Comparison of ENCODE assay signal across 14 mouse cellular contexts in genomic region chr3:143973582-143973981, GRCm38 (mm10).
"Had no signal": no experiment of that assay in that cellular context is flagged by ENCODE, and none has a peak within 500 bp of the region (broad histone marks: within the 10 kb centered on the region; RNA-seq: fewer than 3 reads in every experiment).

No protein-coding gene starts in this region.

- H3K27ac ChIP-seq: limb, embryonic 13.5 days; liver, embryonic 14.5 days; midbrain, embryonic 12.5 days; neural tube, embryonic 13.5 days had no signal

- DNase-seq: kidney, adult 11 months; kidney, adult 9 months; kidney, postnatal 10 days; kidney, postnatal 4 days; lung, adult 18-20 months; retina, postnatal 1 day; right cerebral cortex, postnatal 14 days; thymus, adult 2 months; thymus, postnatal 25 days had no signal

- H3K4me2 ChIP-seq: limb, embryonic 13.5 days; midbrain, embryonic 12.5 days; neural tube, embryonic 13.5 days had no signal

- H3K36me3 ChIP-seq: limb, embryonic 13.5 days; midbrain, embryonic 12.5 days; neural tube, embryonic 13.5 days had no signal

- H3K4me3 ChIP-seq: limb, embryonic 13.5 days; midbrain, embryonic 12.5 days; neural tube, embryonic 13.5 days had no signal

- H3K4me1 ChIP-seq: limb, embryonic 13.5 days; midbrain, embryonic 12.5 days; neural tube, embryonic 13.5 days had no signal

- ATAC-seq: midbrain, embryonic 16.5 days had no signal

- H3K9me3 ChIP-seq: limb, embryonic 13.5 days; midbrain, embryonic 12.5 days; neural tube, embryonic 13.5 days had no signal

- H3K27me3 ChIP-seq: limb, embryonic 13.5 days; midbrain, embryonic 12.5 days; neural tube, embryonic 13.5 days had no signal

- H3K9ac ChIP-seq: limb, embryonic 13.5 days; liver, embryonic 14.5 days; midbrain, embryonic 12.5 days; neural tube, embryonic 13.5 days had no signal
